ENCODE assay signal across 8 mouse cellular contexts in the genomic region with DNA sequence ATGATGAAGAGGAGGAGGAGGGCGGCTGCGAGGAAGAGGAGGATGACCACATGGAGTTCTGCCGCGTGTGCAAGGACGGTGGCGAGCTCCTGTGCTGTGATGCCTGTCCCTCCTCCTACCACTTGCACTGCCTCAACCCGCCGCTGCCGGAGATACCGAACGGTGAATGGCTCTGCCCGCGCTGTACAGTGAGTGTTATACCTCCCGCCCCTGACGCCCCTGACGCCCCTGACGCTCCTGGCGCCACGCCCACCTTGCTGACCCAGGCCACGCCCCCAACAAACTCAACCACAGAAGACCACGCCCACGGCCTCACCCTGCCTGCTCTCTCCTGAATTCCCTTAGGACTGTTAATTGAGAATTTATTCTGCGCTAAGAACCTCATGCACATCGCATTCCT. TPM values are rescaled to one million over a fixed set of nuclear protein-coding genes. Genes with fewer than 3 reads are reported as not detected.
A peak's percentile ranks its signal among the peaks of the same experiment; 100 is the strongest.
DNase-seq lines count a peak whose midpoint lies in the region; ATAC-seq and TF ChIP-seq lines count a peak whose summit lies in the region.

No protein-coding gene starts in this region.

- peaks cover 24% of the 10 kb centered on the region for H3K27me3 ChIP-seq in heart, postnatal 0 days (ENCODE audit: control insufficient read depth, insufficient read depth, low read length)
- peaks cover 41% of the 10 kb centered on the region for H3K27me3 ChIP-seq in embryonic facial prominence, embryonic 10.5 days (replicated peaks; ENCODE audit: low read depth, poor library complexity, severe bottlenecking)

- H3K9ac ChIP-seq in heart, postnatal 0 days (replicated peaks; ENCODE audit: low read depth, low read length) = no peak overlapping the region

- TF ChIP-seq EP300 in heart, postnatal 0 days (IDR thresholded peaks at IDR 0.05; ENCODE audit: low read depth) = no peak

- no peak for TF ChIP-seq CTCF in heart, postnatal 0 days (IDR thresholded peaks at IDR 0.05; ENCODE audit: low read depth)

- no peaks in the 10 kb centered on the region for H3K4me1 ChIP-seq in heart, postnatal 0 days (ENCODE audit: control insufficient read depth, insufficient read depth)
- H3K4me1 ChIP-seq in embryonic facial prominence, embryonic 10.5 days = peaks cover 32% of the 10 kb centered on the region

- H3K9me3 ChIP-seq in heart, postnatal 0 days (replicated peaks; ENCODE audit: control insufficient read depth, low read length) = no peaks in the 10 kb centered on the region
- no peaks in the 10 kb centered on the region for H3K9me3 ChIP-seq in embryonic facial prominence, embryonic 10.5 days

- H3K27ac ChIP-seq in heart, postnatal 0 days (ENCODE audit: low read depth) = no peak overlapping the region
- no peak overlapping the region for H3K27ac ChIP-seq in embryonic facial prominence, embryonic 10.5 days (replicated peaks)

- H3K4me3 ChIP-seq in heart, postnatal 0 days (ENCODE audit: low read depth, low read length) = no peak overlapping the region
- H3K4me3 ChIP-seq in embryonic facial prominence, embryonic 10.5 days = peak overlapping the region; percentile 48

- DNase-seq in heart, postnatal 0 days (ENCODE audit: low spot score) = no peak
- no peak for DNase-seq in heart, postnatal 25 days (ENCODE audit: low spot score)
- peak; percentile 85 for DNase-seq in embryonic facial prominence, embryonic 10.5 days (ENCODE audit: low spot score)
- peak; percentile 56 for DNase-seq in kidney, postnatal 10 days
- DNase-seq in mesoderm, embryonic 11.5 days (ENCODE audit: low read depth, low spot score) = peak; percentile 71
- peak; percentile 14 to 45 for DNase-seq in thymus, postnatal 36 days
- no peak for DNase-seq in right cerebral cortex, postnatal 36 days (ENCODE audit: low spot score in 2 of 2)
- DNase-seq in MN1 (ENCODE audit: low spot score) = no peak

- intact Hi-C loops in heart, postnatal 25 days (cut with DNase I) = no loop called here

- ATAC-seq in heart, postnatal 0 days (ENCODE audit: insufficient read depth, low read depth) = 0 out of 2 replicates have a peak, but pooled peaks have one; percentile 10

- no peak overlapping the region; the same call in 1 of the 2 replicates for H3K4me2 ChIP-seq in heart, postnatal 0 days (ENCODE audit: low read depth, low read length)

- 2% methylated on average over 24 of the region's 24 CpGs for WGBS in heart, postnatal 0 days
- 1% methylated on average over 24 of the region's 24 CpGs for WGBS in embryonic facial prominence, embryonic 10.5 days

- H3K36me3 ChIP-seq in heart, postnatal 0 days (replicated peaks; ENCODE audit: control insufficient read depth, insufficient read depth, low read length) = no peaks in the 10 kb centered on the region
- H3K36me3 ChIP-seq in embryonic facial prominence, embryonic 10.5 days (replicated peaks) = no peaks in the 10 kb centered on the region

RNA-seq across cellular contexts. Expression of a gene that starts 22.4 kb away (rescaled TPM):
- 0.11 TPM in 1 of 2 replicates, not detected in the other for total RNA-seq in heart, postnatal 0 days (2014; rRNA removed; ENCODE audit: low replicate concordance)
- 0.01 and 0.03 TPM in 2 replicates for polyA plus RNA-seq in heart, postnatal 0 days (2015; fragmentation: Nextera tagmentation; extraction: Ambion mirVana)
- under 1 TPM; 0.08 to 0.14 TPM for total RNA-seq in heart, postnatal 25 days (2021)
- 0.05 TPM in 2 replicates for polyA plus RNA-seq in embryonic facial prominence, embryonic 10.5 days (2016; fragmentation: Nextera tagmentation; extraction: Ambion mirVana)

RNA-seq across cellular contexts. Expression of a gene that starts 35.3 kb away (rescaled TPM):
- total RNA-seq in heart, postnatal 0 days (2014; rRNA removed; ENCODE audit: low replicate concordance) = 118 and 122 TPM in 2 replicates
- polyA plus RNA-seq in heart, postnatal 0 days (2015; fragmentation: Nextera tagmentation; extraction: Ambion mirVana) = 224 and 235 TPM in 2 replicates
- total RNA-seq in heart, postnatal 25 days (2021) = 100 to 1,000 TPM; 254 TPM
- 360 and 367 TPM in 2 replicates for polyA plus RNA-seq in embryonic facial prominence, embryonic 10.5 days (2016; fragmentation: Nextera tagmentation; extraction: Ambion mirVana)

RNA-seq across cellular contexts. Expression of a gene that starts 42.1 kb away (rescaled TPM):
- 171 and 226 TPM in 2 replicates for total RNA-seq in heart, postnatal 0 days (2014; rRNA removed; ENCODE audit: low replicate concordance)
- 109 and 115 TPM in 2 replicates for polyA plus RNA-seq in heart, postnatal 0 days (2015; fragmentation: Nextera tagmentation; extraction: Ambion mirVana)
- total RNA-seq in heart, postnatal 25 days (2021) = 10 to 100 TPM; 69.6 to 73.3 TPM
- polyA plus RNA-seq in embryonic facial prominence, embryonic 10.5 days (2016; fragmentation: Nextera tagmentation; extraction: Ambion mirVana) = 1.3 and 2.3 TPM in 2 replicates

Comparison
In these comparisons a context has a peak if more than half of its experiments do, and no peak if none do; other contexts are left out.
1. DNase-seq: peak in embryonic facial prominence, embryonic 10.5 days (single experiment), kidney, postnatal 10 days (single experiment), mesoderm, embryonic 11.5 days (single experiment) and thymus, postnatal 36 days (2 of 2); none in heart, postnatal 0 days (single experiment), heart, postnatal 25 days (single experiment), right cerebral cortex, postnatal 36 days (0 of 2) and MN1 (single experiment).